In genomic region chr3:26026025-26026424, GRCm38 (mm10) we compare ENCODE assay signal across 30 mouse cellular contexts.
A peak's percentile ranks its signal among the peaks of the same experiment; 100 is the strongest.
DNase-seq lines count a peak whose midpoint lies in the region; ATAC-seq and TF ChIP-seq lines count a peak whose summit lies in the region.
"Had no signal": no experiment of that assay in that cellular context is flagged by ENCODE, and none has a peak within 500 bp of the region (broad histone marks: within the 10 kb centered on the region; RNA-seq: fewer than 3 reads in every experiment).

No protein-coding gene starts in this region.

- H3K9me3 ChIP-seq in hindbrain, postnatal 0 days (ENCODE audit: low read length): no peaks in the 10 kb centered on the region
- no peaks in the 10 kb centered on the region for H3K9me3 ChIP-seq in hindbrain, embryonic 14.5 days (ENCODE audit: control insufficient read depth, low read length)
- H3K9me3 ChIP-seq: embryonic facial prominence, embryonic 13.5 days; forebrain, embryonic 10.5 days; hindbrain, embryonic 10.5 days; intestine, embryonic 15.5 days; limb, embryonic 13.5 days; lung, embryonic 15.5 days; midbrain, embryonic 12.5 days; neural tube, embryonic 13.5 days had no signal

- no peak overlapping the region for H3K4me3 ChIP-seq in hindbrain, postnatal 0 days (ENCODE audit: low read length)
- H3K4me3 ChIP-seq in hindbrain, embryonic 14.5 days (replicated peaks; ENCODE audit: low read length): no peak overlapping the region
- H3K4me3 ChIP-seq: embryonic facial prominence, embryonic 13.5 days; forebrain, embryonic 10.5 days; hindbrain, embryonic 10.5 days; intestine, embryonic 15.5 days; limb, embryonic 13.5 days; lung, embryonic 15.5 days; midbrain, embryonic 12.5 days; neural tube, embryonic 13.5 days had no signal

- H3K9ac ChIP-seq in hindbrain, postnatal 0 days (replicated peaks; ENCODE audit: low read length): no peak overlapping the region
- H3K9ac ChIP-seq in hindbrain, embryonic 14.5 days: no peak overlapping the region
- H3K9ac ChIP-seq: embryonic facial prominence, embryonic 13.5 days; forebrain, postnatal 0 days; intestine, embryonic 15.5 days; limb, embryonic 13.5 days; lung, embryonic 15.5 days; midbrain, embryonic 12.5 days; neural tube, embryonic 13.5 days had no signal

- H3K4me2 ChIP-seq in hindbrain, postnatal 0 days (ENCODE audit: low read depth, low read length): no peak overlapping the region
- no peak overlapping the region for H3K4me2 ChIP-seq in hindbrain, embryonic 14.5 days (replicated peaks)
- H3K4me2 ChIP-seq: embryonic facial prominence, embryonic 13.5 days; intestine, embryonic 15.5 days; limb, embryonic 13.5 days; liver, embryonic 11.5 days; lung, embryonic 15.5 days; midbrain, embryonic 12.5 days; neural tube, embryonic 13.5 days had no signal

- H3K27me3 ChIP-seq in hindbrain, postnatal 0 days (ENCODE audit: insufficient read depth, low read length): no peaks in the 10 kb centered on the region
- H3K27me3 ChIP-seq in hindbrain, embryonic 14.5 days (ENCODE audit: control insufficient read depth, insufficient read depth, low read length): no peaks in the 10 kb centered on the region
- H3K27me3 ChIP-seq: embryonic facial prominence, embryonic 13.5 days; intestine, embryonic 15.5 days; limb, embryonic 13.5 days; lung, embryonic 15.5 days; midbrain, embryonic 12.5 days; neural tube, embryonic 13.5 days had no signal

- no peak overlapping the region for H3K27ac ChIP-seq in hindbrain, postnatal 0 days
- no peak overlapping the region for H3K27ac ChIP-seq in hindbrain, embryonic 14.5 days
- H3K27ac ChIP-seq: embryonic facial prominence, embryonic 13.5 days; forebrain, embryonic 10.5 days; hindbrain, embryonic 10.5 days; intestine, embryonic 15.5 days; kidney, postnatal 0 days; limb, embryonic 13.5 days; lung, embryonic 15.5 days; midbrain, embryonic 12.5 days; neural tube, embryonic 13.5 days; stomach, postnatal 0 days had no signal

- H3K36me3 ChIP-seq in hindbrain, postnatal 0 days (ENCODE audit: insufficient read depth, low read length): no peaks in the 10 kb centered on the region
- no peaks in the 10 kb centered on the region for H3K36me3 ChIP-seq in hindbrain, embryonic 14.5 days (replicated peaks; ENCODE audit: control insufficient read depth, insufficient read depth)
- H3K36me3 ChIP-seq: embryonic facial prominence, embryonic 13.5 days; forebrain, embryonic 10.5 days; hindbrain, embryonic 10.5 days; intestine, embryonic 15.5 days; limb, embryonic 13.5 days; lung, embryonic 15.5 days; midbrain, embryonic 12.5 days; neural tube, embryonic 13.5 days had no signal

- H3K4me1 ChIP-seq in hindbrain, postnatal 0 days (ENCODE audit: insufficient read depth, low read length): no peaks in the 10 kb centered on the region
- no peaks in the 10 kb centered on the region for H3K4me1 ChIP-seq in hindbrain, embryonic 14.5 days (replicated peaks; ENCODE audit: control insufficient read depth, insufficient read depth, low read length)
- H3K4me1 ChIP-seq: embryonic facial prominence, embryonic 13.5 days; hindbrain, embryonic 10.5 days; intestine, embryonic 15.5 days; limb, embryonic 13.5 days; lung, embryonic 15.5 days; midbrain, embryonic 12.5 days; neural tube, embryonic 13.5 days had no signal

- 73% methylated on average over 2 of the region's 2 CpGs for WGBS in hindbrain, postnatal 0 days
- WGBS in hindbrain, embryonic 14.5 days: 88% methylated on average over 2 of the region's 2 CpGs

- ATAC-seq in hindbrain, postnatal 0 days: no peak
- ATAC-seq in hindbrain, embryonic 14.5 days (ENCODE audit: low FRiP score): no peak
- ATAC-seq: CD4-positive, CD25-positive, alpha-beta regulatory T cell, adult 4 months; forebrain, postnatal 0 days; hindbrain, embryonic 16.5 days; intestine, embryonic 15.5 days had no signal

- DNase-seq in hindbrain, postnatal 0 days (ENCODE audit: low spot score): peak; percentile 5
- no peak for DNase-seq in hindbrain, embryonic 14.5 days (ENCODE audit: low spot score)
- peak; percentile 76 for DNase-seq in brain, adult 2 months (ENCODE audit: low read depth, low spot score)
- DNase-seq in cerebellum, adult 18-20 months: peak; percentile 33 to 55
- DNase-seq in cerebellum, postnatal 10 days: peak; percentile 44
- no peak for DNase-seq in kidney, postnatal 14 days
- DNase-seq in kidney, adult 8-10 months: no peak
- DNase-seq in adrenal gland, postnatal 14 days: no peak
- DNase-seq: adrenal gland, postnatal 36 days; forebrain, postnatal 0 days; gastrocnemius, postnatal 14 days; heart, postnatal 14 days; kidney, adult 2 months; right cerebral cortex, postnatal 25 days; spleen, adult 18-20 months; thymus, adult 18-20 months; thymus, postnatal 25 days had no signal

- TF ChIP-seq CTCF in hindbrain, postnatal 0 days (IDR thresholded peaks at IDR 0.05; ENCODE audit: low read depth): no peak

Comparison
In these comparisons a context has a peak if more than half of its experiments do, and no peak if none do; other contexts are left out.
1. DNase-seq: peak in hindbrain, postnatal 0 days (single experiment), brain, adult 2 months (single experiment), cerebellum, adult 18-20 months (2 of 2) and cerebellum, postnatal 10 days (2 of 2); none in hindbrain, embryonic 14.5 days (single experiment), kidney, postnatal 14 days (single experiment), kidney, adult 8-10 months (0 of 2) and adrenal gland, postnatal 14 days (single experiment).